Mouse (Mus musculus): Measurements from ENCODE around the gene Igfbpl1. TPM values are rescaled to one million over a fixed set of nuclear protein-coding genes. Genes with fewer than 3 reads are reported as not detected.
A peak's percentile ranks its signal among the peaks of the same experiment; 100 is the strongest.

Gene Igfbpl1
- polyA plus RNA-seq, 1 experiment from 2014 or later = 63.3 TPM

DNA sequence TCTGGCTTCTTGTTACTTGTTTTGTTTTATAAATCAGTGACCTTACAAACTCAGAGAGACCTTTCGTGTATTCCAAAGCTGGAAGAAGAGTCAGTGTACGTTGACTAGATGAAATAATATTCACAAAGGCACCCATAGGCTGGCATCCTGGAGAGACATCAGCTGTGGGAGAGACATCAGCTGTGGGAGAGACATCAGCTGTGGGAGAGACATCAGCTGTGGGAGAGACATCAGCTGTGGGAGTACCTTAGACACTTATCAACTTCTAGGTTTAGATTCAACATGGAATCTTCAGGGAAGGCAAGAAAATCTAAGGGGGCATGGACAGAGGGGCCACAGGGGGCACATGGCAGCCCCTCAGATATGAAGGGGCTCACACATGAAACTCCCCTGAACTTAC lies 19.5 kb upstream of the Igfbpl1 start:
- H3K9ac ChIP-seq (replicated peaks) = no peak overlapping the region
- no peak for ATAC-seq (ENCODE audit: low FRiP score, low read depth)
- H3K4me1 ChIP-seq = peaks cover 10% of the 10 kb centered on the region
- H3K4me3 ChIP-seq = no peak overlapping the region
- H3K9me3 ChIP-seq = no peaks in the 10 kb centered on the region
- no peaks in the 10 kb centered on the region for H3K36me3 ChIP-seq
- H3K27me3 ChIP-seq = peaks cover 21% of the 10 kb centered on the region; the same call in 1 of the 2 replicates
- no peak overlapping the region for H3K4me2 ChIP-seq (replicated peaks)
- H3K27ac ChIP-seq (replicated peaks) = no peak overlapping the region
- WGBS = 83% methylated on average over 2 of the region's 2 CpGs

DNA sequence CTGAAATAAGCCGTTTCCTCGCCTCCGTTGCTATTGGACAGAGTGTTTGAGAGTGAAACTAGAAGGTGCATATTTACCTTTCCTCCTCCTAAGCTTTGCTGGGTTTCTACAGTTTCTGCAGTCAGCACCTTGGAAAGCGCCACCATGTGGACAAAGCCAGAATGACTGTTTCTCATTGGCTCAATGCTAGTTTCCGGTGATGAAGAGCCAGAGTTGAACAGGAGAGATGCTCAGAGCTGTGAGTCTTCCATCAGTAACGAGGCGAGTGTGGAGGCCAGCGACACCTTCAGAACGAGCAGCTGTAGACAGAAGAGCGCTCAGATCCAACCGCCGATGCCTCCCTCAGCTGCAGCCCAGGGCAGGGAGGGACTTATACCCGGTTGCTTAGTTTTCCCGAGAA lies 17.6 kb upstream of the Igfbpl1 start:
- Histone ChIP-seq H3K27me3 (peaks cover 12% of the 10 kb centered on the region; the same call in 1 of the 2 replicates), H3K9ac (replicated peaks) (no peak overlapping the region), H3K4me1 (peaks cover 7% of the 10 kb centered on the region), H3K4me2 (replicated peaks) (0 out of 2 replicates have a peak overlapping the region, but pooled peaks have one; percentile 14), H3K36me3 (no peaks in the 10 kb centered on the region), H3K9me3 (no peaks in the 10 kb centered on the region), H3K27ac (replicated peaks) (no peak overlapping the region), H3K4me3 (no peak overlapping the region)
- 50% methylated on average over 14 of the region's 14 CpGs for WGBS
- ATAC-seq (ENCODE audit: low FRiP score, low read depth) = no peak

DNA sequence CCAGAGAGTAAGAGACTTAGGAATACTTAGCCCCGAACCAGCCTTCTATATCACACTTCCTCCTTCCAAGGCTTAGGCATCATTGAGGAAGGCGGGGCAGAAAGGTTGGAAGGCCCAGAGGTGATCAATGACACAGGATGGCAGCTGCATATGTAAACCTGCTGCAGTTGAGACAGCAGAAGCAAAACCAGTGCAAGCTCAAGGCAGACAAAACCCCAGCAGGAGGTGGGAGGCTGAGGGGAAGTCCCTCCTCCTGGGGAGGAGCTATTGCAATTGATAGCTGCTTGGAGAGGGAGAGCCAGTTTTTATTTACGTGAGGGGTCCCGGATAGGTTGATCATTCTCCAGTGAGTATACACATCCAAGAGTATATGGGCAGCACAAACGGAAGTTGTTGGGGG lies 6.7 kb upstream of the Igfbpl1 start:
- Histone ChIP-seq H3K4me1 (peaks cover 39% of the 10 kb centered on the region), H3K4me2 (replicated peaks) (no peak overlapping the region), H3K9ac (replicated peaks) (no peak overlapping the region), H3K27ac (replicated peaks) (no peak overlapping the region), H3K36me3 (no peaks in the 10 kb centered on the region), H3K27me3 (peaks cover 16% of the 10 kb centered on the region), H3K9me3 (no peaks in the 10 kb centered on the region), H3K4me3 (no peak overlapping the region)
- ATAC-seq (ENCODE audit: low FRiP score, low read depth) = no peak
- WGBS = 34% methylated on average over 5 of the region's 5 CpGs

DNA sequence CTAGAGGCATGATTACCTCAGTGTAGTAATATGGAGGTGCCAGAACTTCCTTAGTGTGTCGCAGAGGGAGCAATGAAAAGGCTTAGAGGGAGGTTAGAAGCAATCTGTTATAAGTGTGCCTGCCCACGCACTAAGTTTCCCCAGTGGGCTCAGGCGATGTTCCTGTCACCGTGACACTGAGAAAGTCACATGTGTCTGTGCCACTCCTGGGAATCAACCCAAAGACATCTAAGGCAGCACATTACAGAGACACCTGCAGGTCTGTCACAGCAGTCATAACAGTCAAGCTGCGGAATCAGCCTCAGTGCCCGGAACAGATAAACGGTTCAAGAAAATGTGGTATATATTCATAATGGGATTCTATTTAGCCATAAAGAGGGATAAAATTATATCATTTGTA lies 5.3 kb upstream of the Igfbpl1 start:
- no peak overlapping the region for H3K4me3 ChIP-seq
- H3K9ac ChIP-seq (replicated peaks) = no peak overlapping the region
- 84% methylated on average over 7 of the region's 7 CpGs for whole genome bisulfite sequencing
- peaks cover 45% of the 10 kb centered on the region for H3K4me1 ChIP-seq
- no peaks in the 10 kb centered on the region for H3K9me3 ChIP-seq
- H3K27ac ChIP-seq (replicated peaks) = peak overlapping the region; percentile 84; the same call in 1 of the 2 replicates
- no peak overlapping the region for H3K4me2 ChIP-seq (replicated peaks)
- no peaks in the 10 kb centered on the region for H3K36me3 ChIP-seq
- no peak for ATAC-seq (ENCODE audit: low FRiP score, low read depth)
- H3K27me3 ChIP-seq = peaks cover 30% of the 10 kb centered on the region

DNA sequence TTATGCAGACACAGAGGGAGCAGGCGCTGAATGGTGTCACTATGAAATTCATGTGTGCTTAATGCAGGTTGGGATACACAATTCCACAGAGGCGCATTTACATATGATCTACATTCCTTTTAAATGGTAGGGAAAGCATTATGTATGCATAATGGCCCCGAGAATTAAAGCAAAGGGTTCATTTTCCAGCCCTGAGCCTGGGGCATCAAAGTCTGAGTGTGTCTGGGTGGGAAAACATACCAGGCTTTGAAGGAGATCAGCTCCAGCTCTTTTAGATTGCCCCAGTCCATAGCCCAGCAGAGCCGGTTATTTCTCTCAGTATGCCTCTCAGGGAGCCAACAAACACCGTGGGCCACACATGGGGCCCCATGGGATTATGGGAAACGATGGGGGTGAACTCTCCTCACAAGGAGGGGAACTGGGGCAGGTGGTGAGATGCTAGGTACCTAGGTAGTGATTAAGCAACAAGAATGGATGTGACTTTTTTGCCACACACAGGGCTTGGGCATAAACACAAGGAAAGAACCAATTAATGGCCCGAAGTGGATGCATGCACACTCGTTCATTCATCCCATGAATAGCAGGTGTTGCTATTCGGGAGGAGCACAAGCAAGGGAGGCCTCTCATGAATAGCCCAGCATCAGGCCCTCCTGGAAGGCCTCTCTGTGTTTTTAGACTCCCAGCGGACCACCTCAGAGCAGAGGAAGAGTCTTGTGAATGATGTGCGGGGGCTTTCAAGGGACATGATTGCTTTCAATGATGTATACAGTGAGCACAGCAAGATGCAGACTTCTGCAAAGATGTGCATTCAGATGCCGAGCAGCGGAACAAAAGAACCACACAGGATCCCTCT lies 3.4 kb upstream of the Igfbpl1 start:
- 30% methylated on average over 13 of the region's 13 CpGs for WGBS
- Histone ChIP-seq H3K4me2 (replicated peaks) (peak overlapping the region; percentile 9; the same call in 1 of the 2 replicates), H3K27me3 (peaks cover 49% of the 10 kb centered on the region)

DNA sequence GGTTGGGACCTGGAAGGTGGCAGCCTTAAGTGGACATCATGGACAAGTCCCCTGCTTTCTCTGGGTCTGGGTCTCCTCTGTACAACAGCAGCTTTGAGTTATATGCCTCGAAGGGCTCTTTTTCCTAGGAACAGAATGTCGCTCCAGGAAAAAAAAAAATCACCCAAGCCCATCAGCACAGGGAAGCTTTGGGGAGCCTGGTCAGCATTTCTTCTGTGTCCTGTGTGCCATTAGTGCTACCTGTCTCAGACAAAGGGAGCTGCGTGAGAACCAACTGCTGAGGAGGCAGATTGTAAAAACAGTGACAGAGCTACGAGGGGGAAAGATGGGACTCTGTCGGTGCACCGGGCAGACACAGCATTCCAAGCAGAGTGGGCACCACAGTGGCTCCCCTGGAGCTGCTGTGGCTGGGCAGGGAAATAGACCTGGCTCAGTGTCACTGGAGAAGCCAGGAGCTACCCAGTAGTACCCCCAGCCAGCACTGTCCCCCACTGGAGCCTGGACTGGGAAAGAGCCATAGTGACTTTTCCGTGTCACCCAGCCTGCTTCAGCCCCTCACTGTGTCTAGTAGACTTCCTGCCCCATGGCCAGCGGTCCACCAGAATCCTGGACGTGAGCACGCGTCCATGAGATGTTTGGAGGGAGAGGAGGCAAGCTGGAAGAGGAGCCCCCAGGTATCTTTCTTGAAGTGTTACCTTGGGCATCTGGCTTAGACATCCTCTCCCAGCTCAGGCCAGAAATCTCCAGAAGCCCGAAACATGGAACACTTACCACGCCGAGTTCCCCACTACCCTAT lies 1.8 kb downstream of the Igfbpl1 start:
- peaks cover 63% of the 10 kb centered on the region for H3K27me3 ChIP-seq
- peak overlapping the region; percentile 68 for H3K4me2 ChIP-seq (replicated peaks)
- peak overlapping the region; percentile 97 for H3K27ac ChIP-seq (replicated peaks)
- ATAC-seq (ENCODE audit: low FRiP score, low read depth) = no peak
- H3K4me1 ChIP-seq = peaks cover 80% of the 10 kb centered on the region
- peak overlapping the region; percentile 66 for H3K4me3 ChIP-seq
- 27% methylated on average over 12 of the region's 14 CpGs for WGBS
- no peaks in the 10 kb centered on the region for H3K9me3 ChIP-seq
- H3K36me3 ChIP-seq = peaks cover 6% of the 10 kb centered on the region; the same call in 1 of the 2 replicates
- H3K9ac ChIP-seq (replicated peaks) = peak overlapping the region; percentile 84

More for the DNA sequence above, 3.4 kb upstream of the Igfbpl1 start:
- Histone ChIP-seq H3K4me1 (peaks cover 62% of the 10 kb centered on the region), H3K27ac (replicated peaks) (peak overlapping the region; percentile 84), H3K9ac (replicated peaks) (no peak overlapping the region), H3K9me3 (no peaks in the 10 kb centered on the region), H3K4me3 (no peak overlapping the region), H3K36me3 (no peaks in the 10 kb centered on the region)
- ATAC-seq (ENCODE audit: low FRiP score, low read depth) = peak; percentile 45

DNA sequence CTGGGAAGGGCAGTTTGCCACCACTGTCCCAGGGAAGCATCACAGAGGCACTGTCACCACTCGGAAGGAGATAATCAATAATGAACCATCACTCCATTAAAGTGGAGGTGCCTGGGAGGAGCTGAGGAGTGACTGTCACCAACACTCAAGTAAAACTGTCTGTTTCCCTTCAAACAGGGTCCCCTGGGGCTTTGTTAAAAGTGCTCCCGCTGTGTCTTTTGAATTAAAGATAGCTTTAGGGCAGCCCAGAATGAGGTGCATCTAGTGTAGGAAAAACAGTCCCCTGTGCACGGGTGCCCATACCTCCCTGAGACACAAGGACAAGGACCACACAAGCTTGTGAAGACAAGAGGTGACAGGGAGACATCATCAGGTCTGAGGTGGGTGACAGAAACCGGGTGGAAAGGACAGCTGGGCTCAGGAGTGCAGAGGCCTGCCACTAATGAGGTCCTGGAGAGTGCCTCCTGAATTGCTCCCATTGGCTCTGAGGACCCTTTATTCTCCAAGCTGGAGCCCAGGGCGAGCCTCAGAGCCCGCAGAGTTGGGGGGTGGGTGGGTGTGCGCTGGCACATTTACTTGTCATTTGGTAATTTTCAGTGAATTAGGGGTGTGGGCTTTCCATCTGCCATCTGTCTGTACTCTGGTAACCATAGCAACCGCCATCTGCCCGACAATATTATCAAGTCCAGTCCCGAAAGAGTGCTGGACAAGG lies 2.5 kb downstream of the Igfbpl1 start:
- H3K4me2 ChIP-seq (replicated peaks) = peak overlapping the region; percentile 68
- peaks cover 6% of the 10 kb centered on the region; the same call in 1 of the 2 replicates for H3K36me3 ChIP-seq
- ATAC-seq (ENCODE audit: low FRiP score, low read depth) = peak; percentile 62
- peak overlapping the region; percentile 66 for H3K4me3 ChIP-seq
- WGBS = 2% methylated on average over 10 of the region's 10 CpGs
- peak overlapping the region; percentile 97 for H3K27ac ChIP-seq (replicated peaks)
- H3K27me3 ChIP-seq = peaks cover 63% of the 10 kb centered on the region
- no peaks in the 10 kb centered on the region for H3K9me3 ChIP-seq
- H3K9ac ChIP-seq (replicated peaks) = peak overlapping the region; percentile 84; the same call in 1 of the 2 replicates
- H3K4me1 ChIP-seq = peaks cover 80% of the 10 kb centered on the region

DNA sequence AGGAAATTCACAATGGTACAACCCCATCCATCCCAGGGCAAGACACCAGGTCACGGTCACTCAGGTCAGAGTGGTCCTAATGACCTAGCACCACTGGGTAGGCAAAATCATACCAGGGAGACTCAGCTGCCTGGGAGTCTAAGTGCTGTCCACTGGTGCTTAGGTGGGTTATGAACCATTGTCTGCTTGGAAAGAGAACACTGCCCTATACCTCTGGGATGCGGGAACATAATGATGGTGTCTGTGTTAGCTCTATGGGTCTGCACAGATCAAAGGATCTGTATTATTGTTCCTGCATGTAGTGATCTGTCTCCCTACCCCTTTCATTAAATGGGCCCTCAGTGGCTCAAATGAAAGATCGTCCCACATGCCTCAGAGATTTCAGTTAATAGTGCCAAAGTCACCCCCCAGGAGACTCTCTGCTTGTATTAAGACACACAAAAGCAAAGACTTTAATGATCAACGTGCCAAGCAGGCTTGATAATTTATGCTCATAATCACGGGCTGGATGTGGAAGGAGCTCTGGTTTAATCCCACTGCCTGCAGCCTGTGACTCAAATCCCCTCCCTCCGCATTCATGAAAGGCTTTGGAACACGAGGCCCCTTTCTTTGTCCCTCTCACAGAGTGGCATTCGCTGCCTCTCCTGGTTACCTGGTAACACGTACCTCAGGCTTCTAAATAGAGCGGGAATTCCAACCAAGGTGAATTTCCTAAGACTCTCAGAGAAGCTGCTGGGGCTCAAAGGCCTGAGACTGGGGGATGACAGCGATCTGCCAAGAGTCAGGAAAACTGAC lies 3.7 kb downstream of the Igfbpl1 start:
- 7% methylated on average over 11 of the region's 11 CpGs for WGBS
- Histone ChIP-seq H3K4me1 (peaks cover 90% of the 10 kb centered on the region), H3K9me3 (no peaks in the 10 kb centered on the region), H3K36me3 (peaks cover 6% of the 10 kb centered on the region; the same call in 1 of the 2 replicates), H3K27ac (replicated peaks) (peak overlapping the region; percentile 97), H3K4me3 (peak overlapping the region; percentile 66; the same call in 1 of the 2 replicates), H3K4me2 (replicated peaks) (peak overlapping the region; percentile 68), H3K27me3 (peaks cover 53% of the 10 kb centered on the region), H3K9ac (replicated peaks) (peak overlapping the region; percentile 84; the same call in 1 of the 2 replicates)
- ATAC-seq (ENCODE audit: low FRiP score, low read depth) = peak; percentile 41

DNA sequence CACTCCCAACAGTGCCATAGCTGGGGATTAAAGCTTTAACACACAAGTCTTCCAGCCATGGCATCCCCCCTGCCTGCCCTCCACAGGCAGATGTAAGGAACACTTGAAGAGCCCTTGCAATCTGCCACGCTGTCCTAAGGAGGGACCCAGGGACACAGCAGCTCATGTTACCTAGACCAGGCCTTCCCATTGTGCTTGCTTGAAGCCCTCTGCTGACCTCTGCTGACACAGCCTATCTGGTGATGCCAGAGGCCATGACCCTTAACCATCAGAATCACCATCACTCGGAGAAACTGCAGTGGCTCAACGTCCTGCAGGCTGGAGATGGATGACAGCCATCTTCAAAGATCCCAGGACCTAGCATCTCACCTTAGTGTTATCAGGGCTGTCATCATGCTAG lies 4.7 kb downstream of the Igfbpl1 start:
- H3K4me1 ChIP-seq = peaks cover 88% of the 10 kb centered on the region
- H3K27ac ChIP-seq (replicated peaks) = peak overlapping the region; percentile 97
- H3K9me3 ChIP-seq = no peaks in the 10 kb centered on the region
- H3K36me3 ChIP-seq = peaks cover 6% of the 10 kb centered on the region; the same call in 1 of the 2 replicates
- H3K4me2 ChIP-seq (replicated peaks) = 0 out of 2 replicates have a peak overlapping the region, but pooled peaks have one; percentile 11
- WGBS = 23% methylated on average over 3 of the region's 3 CpGs
- ATAC-seq (ENCODE audit: low FRiP score, low read depth) = no peak
- no peak overlapping the region for H3K9ac ChIP-seq (replicated peaks)
- H3K4me3 ChIP-seq = no peak overlapping the region
- H3K27me3 ChIP-seq = peaks cover 43% of the 10 kb centered on the region

DNA sequence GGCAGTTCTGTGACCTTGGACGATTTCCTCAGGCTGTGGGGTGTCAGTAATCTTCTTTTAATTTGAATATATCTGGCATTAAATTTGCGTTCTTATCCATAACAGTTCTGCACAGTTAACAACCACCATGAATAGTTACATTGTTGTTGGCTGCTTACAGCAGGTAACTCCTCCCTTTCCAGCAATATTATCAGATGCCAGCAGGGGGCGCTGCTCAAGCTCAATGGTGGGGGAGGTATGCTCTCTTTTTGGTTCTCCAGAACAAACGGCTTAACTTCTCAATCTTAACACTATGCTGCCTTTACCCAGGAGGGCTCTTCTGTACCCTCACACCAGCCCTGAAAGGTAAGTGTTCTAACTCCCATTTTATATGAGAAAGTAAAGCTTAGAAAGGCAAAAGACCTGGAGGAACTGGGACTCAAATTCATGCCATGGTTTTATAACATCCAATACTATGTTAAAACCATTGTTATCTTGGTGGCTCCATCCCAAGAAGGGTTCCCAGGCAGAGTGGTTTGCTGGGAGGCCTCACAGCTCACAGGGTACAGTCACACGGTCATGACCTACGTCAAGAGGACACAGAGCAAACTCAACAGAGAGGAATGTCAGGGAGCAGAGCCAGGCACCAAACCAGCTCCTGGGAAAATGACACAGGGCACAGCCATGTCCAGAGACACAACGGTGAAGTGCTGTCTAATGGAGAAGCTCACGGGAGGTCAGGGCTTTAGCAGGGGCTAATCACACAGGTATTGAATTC lies 6.5 kb downstream of the Igfbpl1 start:
- peaks cover 6% of the 10 kb centered on the region; the same call in 1 of the 2 replicates for H3K36me3 ChIP-seq
- 0 out of 2 replicates have a peak overlapping the region, but pooled peaks have one; percentile 20 for H3K9ac ChIP-seq (replicated peaks)
- peak overlapping the region; percentile 9 for H3K4me3 ChIP-seq
- 39% methylated on average over 8 of the region's 8 CpGs for WGBS
- no peak for ATAC-seq (ENCODE audit: low FRiP score, low read depth)
- H3K9me3 ChIP-seq = no peaks in the 10 kb centered on the region
- peaks cover 90% of the 10 kb centered on the region for H3K4me1 ChIP-seq
- H3K4me2 ChIP-seq (replicated peaks) = peak overlapping the region; percentile 45
- peaks cover 26% of the 10 kb centered on the region for H3K27me3 ChIP-seq
- H3K27ac ChIP-seq (replicated peaks) = peak overlapping the region; percentile 97

Measured in midbrain, embryonic 12.5 days (tissue).